Mouse (Mus musculus) liver, embryonic 12.5 days (tissue): ENCODE results near the gene Zfp94. TPM values are rescaled to one million over a fixed set of nuclear protein-coding genes. Genes with fewer than 3 reads are reported as not detected.

ENCODE experiments used
- ATAC-seq: fragments of 200-750 bp; cut with Nextera tagmentation; 2 replicates; pipeline ENCODE4 v1.8.0; 2017; ENCODE audit warnings: moderate number of reproducible peaks, mild to moderate bottlenecking, moderate library complexity
- H3K27ac ChIP-seq: fragments of 300-500 bp; sonication (generic); 2 replicates; pipeline ENCODE4 v1.5.1; 2016; ENCODE audit warnings: mild to moderate bottlenecking
- H3K27me3 ChIP-seq: fragments of 300-500 bp; sonication (generic); replicated peaks from 2 replicates; pipeline ENCODE4 v1.6.1; 2016; ENCODE audit warnings: mild to moderate bottlenecking, moderate library complexity
- H3K36me3 ChIP-seq: fragments of 300-500 bp; sonication (generic); 2 replicates; pipeline ENCODE4 v1.6.1; 2016; ENCODE audit warnings: mild to moderate bottlenecking, moderate library complexity
- H3K4me1 ChIP-seq: fragments of 300-500 bp; sonication (generic); 2 replicates; pipeline ENCODE4 v1.6.1; 2016
- H3K4me2 ChIP-seq: fragments of 300-500 bp; sonication (generic); 2 replicates; pipeline ENCODE4 v1.6.1; 2016; ENCODE audit warnings: mild to moderate bottlenecking, moderate library complexity
- H3K4me3 ChIP-seq: fragments of 300-500 bp; sonication (generic); 2 replicates; pipeline ENCODE4 v1.5.1; 2016; ENCODE audit warnings: mild to moderate bottlenecking, moderate library complexity
- H3K9ac ChIP-seq: fragments of 300-500 bp; sonication (generic); 2 replicates; pipeline ENCODE4 v1.6.1; 2016; ENCODE audit warnings: mild to moderate bottlenecking, moderate library complexity
- H3K9me3 ChIP-seq: fragments of 300-500 bp; sonication (generic); replicated peaks from 2 replicates; pipeline ENCODE4 v1.6.1; 2016; ENCODE audit warnings: mild to moderate bottlenecking, moderate library complexity
- WGBS: fragments of 180-500 bp; shearing (Covaris S2); methylation state at CpG from one replicate; pipeline ENCODE4 v1.1.7; 2016; ENCODE audit not compliant: insufficient replicate concordance; 5-methylcytosine and 5-hydroxymethylcytosine counted together
- polyA plus RNA-seq: library from polyadenylated mRNA; unstranded; fragments of >200 nt; fragmentation: Nextera tagmentation; extraction: Ambion mirVana; gene quantifications from 2 replicates; pipeline ENCODE4 v1.2.1, GENCODE M21; 2016

The Zfp94 gene
- polyA plus RNA-seq, 1 experiment from 2014 or later, result 3.6 TPM

DNA sequence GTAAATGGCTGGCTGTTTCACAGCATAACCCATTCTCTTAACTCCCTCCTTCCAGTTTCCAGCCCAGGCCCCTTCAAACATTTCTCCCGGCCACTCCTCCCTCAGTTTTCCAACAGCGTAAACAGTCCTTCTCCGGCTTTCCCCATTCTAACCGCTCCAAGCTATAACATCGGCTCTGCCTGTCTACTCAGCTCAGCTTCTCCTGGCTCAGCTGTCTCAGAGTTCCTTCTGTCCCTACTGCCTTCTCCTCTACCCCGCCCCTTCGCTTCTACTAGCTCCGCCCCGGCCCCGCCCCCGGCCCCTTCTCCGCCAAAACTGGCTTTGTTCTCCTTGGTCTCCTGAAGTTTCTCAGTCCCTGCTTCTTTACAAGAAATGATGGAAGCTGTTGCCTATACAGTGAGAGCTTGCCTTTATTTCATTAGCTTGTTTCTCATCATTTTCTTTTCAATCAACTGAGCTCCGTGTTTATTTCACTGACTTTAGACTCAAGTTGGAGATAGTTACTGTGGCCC is 15.6 kb downstream of the Zfp94 start, which contains the start of gene Zfp61:
Gene Zfp61 (minus strand): TSS at position 462 of the 512 bp plus-strand sequence.
- Histone ChIP-seq H3K9ac (peak within 1 kb of the TSS; percentile 76), H3K36me3 (peaks cover 36% of the 10 kb centered on the region), H3K27ac (peak within 1 kb of the TSS; percentile 72), H3K4me1 (peaks cover 25% of the 10 kb centered on the region), H3K27me3 (no peaks in the 10 kb centered on the region), H3K4me3 (peak within 1 kb of the TSS; percentile 74), H3K4me2 (peak within 1 kb of the TSS; percentile 96), H3K9me3 (no peaks in the 10 kb centered on the region)
- WGBS, result 2% methylated on average over 13 of the region's 13 CpGs
- peak; percentile 72 for ATAC-seq

DNA sequence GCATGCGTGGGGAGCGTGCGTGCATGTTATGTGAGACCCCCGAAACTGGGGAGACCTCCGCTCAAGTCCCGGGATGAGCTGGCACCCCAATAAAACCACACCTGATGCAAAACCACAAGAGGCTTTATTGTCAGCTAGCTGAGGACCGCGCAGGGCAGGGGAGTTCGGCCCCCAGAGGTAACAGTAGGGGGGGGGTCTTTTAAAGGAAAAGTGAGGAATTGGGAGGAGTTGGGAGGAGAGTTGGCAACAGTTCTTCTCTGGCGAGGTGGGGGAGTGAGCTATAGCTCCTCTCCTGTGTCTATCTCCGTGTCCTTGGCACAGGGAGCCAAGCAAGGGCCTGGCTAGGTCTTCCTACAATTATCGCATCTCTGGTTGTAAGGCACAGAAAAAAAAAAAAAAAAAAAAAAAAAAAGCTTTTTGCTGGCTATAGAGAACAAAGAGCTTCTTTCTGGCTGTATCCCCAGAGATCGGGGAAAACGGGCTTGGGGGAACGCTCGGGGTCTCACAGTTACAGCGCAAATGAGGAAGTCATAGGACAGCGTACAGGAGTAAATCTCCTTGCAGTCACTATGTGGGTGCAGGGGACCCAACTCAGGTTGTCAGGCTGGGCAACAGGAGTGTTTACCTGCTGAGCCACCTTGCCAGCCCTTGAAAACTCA is 16.5 kb downstream of the Zfp94 start:
- Histone ChIP-seq H3K27me3 (no peaks in the 10 kb centered on the region), H3K36me3 (peaks cover 41% of the 10 kb centered on the region), H3K4me3 (peak overlapping the region; percentile 74), H3K4me2 (peak overlapping the region; percentile 96), H3K4me1 (peaks cover 25% of the 10 kb centered on the region), H3K27ac (peak overlapping the region; percentile 72; the same call in 1 of the 2 replicates), H3K9me3 (no peaks in the 10 kb centered on the region), H3K9ac (peak overlapping the region; percentile 76)
- under 1% methylated on average over 18 of the region's 18 CpGs for WGBS
- peak; percentile 28; the same call in 1 of the 2 replicates for ATAC-seq

DNA sequence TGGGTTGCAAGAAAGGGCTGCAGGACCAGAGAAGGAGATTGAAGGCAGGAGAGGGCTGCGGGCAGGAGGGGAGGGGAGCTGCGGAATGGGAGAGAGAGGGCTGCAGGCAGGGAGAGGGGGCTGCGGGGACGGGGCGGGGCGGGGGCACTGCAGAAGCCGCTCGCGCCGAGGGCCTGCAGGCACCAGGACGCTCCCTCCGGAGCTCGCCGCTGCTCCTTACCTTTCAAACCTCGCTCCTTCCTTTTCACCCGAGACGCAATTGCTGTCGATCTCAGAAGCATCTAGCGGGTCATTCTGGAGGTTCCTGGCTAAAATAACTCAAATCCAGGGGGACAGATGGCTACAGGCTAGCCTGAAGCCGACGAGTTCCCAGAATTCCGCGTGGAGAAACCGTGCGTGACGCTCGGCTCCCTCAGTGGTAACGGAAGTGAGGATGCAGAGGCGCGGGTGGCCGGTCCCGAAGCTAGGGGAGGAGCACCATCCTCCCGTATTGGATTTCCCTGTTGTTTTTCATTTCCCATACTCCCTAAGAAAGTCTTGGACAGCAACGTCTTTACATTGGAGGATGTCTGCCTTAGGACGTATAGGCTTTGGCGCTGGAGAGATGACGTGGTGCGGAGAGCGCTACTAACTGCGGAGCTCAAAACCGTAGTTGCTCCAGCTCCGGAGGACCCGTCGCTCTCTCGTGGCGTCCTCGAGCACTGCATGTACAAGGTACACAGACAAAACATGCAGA is 17.3 kb downstream of the Zfp94 start:
- H3K36me3 ChIP-seq, result peaks cover 48% of the 10 kb centered on the region

DNA sequence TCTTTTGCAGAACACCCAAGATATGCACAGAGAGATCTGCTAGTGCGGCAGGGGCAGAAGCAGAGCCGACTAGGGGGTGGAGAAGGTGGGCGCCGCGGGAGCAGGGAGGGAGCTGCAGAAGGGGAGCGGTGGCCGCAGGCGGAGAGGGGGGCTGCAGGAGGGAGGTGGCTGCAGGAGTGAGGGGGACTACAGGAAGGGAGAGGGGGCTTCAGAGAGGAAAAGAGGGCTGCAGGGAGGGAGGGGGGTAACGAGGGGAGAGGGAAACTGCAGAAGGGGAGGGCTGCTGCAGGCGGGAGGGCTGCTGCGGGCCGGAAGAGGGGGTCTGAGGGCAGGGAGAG is 17.9 kb downstream of the Zfp94 start:
- peak overlapping the region; percentile 76 for H3K9ac ChIP-seq
- WGBS, result 4% methylated on average over 12 of the region's 12 CpGs
- peaks cover 54% of the 10 kb centered on the region for H3K36me3 ChIP-seq

More for the DNA sequence above, 17.3 kb downstream of the Zfp94 start:
- no peaks in the 10 kb centered on the region for H3K27me3 ChIP-seq
- H3K9me3 ChIP-seq, result no peaks in the 10 kb centered on the region
- H3K9ac ChIP-seq, result peak overlapping the region; percentile 76
- H3K27ac ChIP-seq, result peak overlapping the region; percentile 67
- under 1% methylated on average over 38 of the region's 47 CpGs for WGBS
- H3K4me2 ChIP-seq, result peak overlapping the region; percentile 96
- peak; percentile 84 for ATAC-seq
- peaks cover 25% of the 10 kb centered on the region for H3K4me1 ChIP-seq
- peak overlapping the region; percentile 74 for H3K4me3 ChIP-seq

DNA sequence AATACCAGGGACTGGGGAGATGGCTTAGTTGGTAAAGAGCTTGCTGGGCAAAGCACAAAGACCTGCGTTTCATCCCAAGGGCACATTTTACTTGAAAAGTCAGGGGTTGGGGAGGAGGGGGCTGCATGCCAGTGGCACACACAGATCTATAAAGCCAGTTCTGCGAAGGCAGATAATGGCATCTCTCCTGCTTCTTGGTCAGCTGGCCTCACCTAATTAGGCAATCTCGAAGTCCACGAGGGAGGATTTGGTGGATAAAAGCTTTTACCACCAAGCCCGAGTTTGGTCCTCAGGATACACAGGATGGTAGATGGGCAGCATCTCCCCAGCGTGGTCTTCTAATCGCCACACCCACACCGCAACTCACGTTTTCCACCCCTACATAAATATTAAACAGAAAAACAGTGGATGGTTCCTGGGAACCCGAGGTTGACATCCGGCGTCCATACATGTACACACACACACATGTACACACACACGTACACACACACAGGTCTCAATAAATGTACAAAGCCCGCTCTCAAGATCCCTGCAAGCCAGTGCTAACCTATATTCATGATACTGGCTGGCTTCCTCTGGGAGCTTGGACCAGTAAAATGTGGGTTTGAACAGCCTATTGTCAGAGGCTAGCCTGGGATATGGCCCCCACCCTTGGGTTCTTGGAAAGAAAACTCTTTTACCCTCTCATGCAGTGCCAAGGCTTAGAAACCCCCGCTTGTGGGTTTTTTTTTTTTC is 18.9 kb downstream of the Zfp94 start:
- H3K27me3 ChIP-seq, result no peaks in the 10 kb centered on the region
- no peak overlapping the region for H3K9ac ChIP-seq
- peaks cover 54% of the 10 kb centered on the region for H3K36me3 ChIP-seq
- H3K9me3 ChIP-seq, result no peaks in the 10 kb centered on the region
- 83% methylated on average over 15 of the region's 15 CpGs for WGBS
- H3K4me3 ChIP-seq, result no peak overlapping the region
- peaks cover 37% of the 10 kb centered on the region for H3K4me1 ChIP-seq
- no peak overlapping the region for H3K4me2 ChIP-seq
- no peak overlapping the region for H3K27ac ChIP-seq
- no peak for ATAC-seq

More for the DNA sequence above, 17.9 kb downstream of the Zfp94 start:
- H3K27ac ChIP-seq, result peak overlapping the region; percentile 67
- H3K27me3 ChIP-seq, result no peaks in the 10 kb centered on the region
- no peaks in the 10 kb centered on the region for H3K9me3 ChIP-seq
- peak overlapping the region; percentile 74 for H3K4me3 ChIP-seq
- H3K4me1 ChIP-seq, result peaks cover 30% of the 10 kb centered on the region
- H3K4me2 ChIP-seq, result peak overlapping the region; percentile 96
- no peak for ATAC-seq

DNA sequence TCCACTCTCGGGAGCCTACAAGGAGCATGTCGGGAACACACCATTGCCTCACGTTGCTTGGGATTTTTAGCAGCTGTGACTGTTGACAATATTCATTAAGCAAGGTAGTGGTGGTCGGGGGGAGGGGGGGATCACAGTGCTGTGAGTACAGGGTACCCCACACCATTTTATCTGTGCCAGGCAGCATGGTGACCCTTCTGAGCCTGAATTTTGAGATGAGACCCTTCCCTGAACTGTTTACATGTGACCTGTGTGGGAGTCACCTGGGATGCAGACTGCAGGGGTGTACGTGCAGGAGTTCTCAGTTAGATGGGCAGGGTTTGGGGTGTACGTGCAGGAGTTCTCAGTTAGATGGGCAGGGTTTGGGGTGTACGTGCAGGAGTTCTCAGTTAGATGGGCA is 20.1 kb downstream of the Zfp94 start:
- H3K4me2 ChIP-seq, result no peak overlapping the region
- no peak overlapping the region for H3K4me3 ChIP-seq
- H3K27me3 ChIP-seq, result no peaks in the 10 kb centered on the region
- peaks cover 37% of the 10 kb centered on the region for H3K4me1 ChIP-seq
- no peak for ATAC-seq
- no peaks in the 10 kb centered on the region for H3K9me3 ChIP-seq
- peaks cover 57% of the 10 kb centered on the region for H3K36me3 ChIP-seq
- WGBS, result 80% methylated on average over 7 of the region's 7 CpGs
- H3K27ac ChIP-seq, result no peak overlapping the region
- no peak overlapping the region for H3K9ac ChIP-seq

DNA sequence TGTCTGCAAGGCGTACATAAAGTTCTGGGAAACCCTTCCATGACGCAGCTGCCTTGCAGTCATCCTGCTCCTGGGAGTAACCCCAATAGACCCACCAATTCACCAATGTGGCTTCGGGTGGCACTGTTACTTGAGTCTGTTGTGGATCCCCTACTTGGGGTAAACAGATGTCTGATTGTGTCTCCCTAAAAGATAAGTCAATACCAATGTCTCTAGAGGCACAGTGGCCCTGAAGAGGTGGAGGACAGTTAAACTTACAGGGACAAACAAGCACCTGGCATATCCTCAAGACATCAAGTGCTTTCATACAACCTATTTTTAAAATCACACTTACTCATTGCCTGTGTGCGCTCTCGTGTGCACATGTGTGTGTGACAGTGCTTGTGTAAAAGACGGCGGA is 21.1 kb downstream of the Zfp94 start:
- Histone ChIP-seq H3K4me1 (peaks cover 29% of the 10 kb centered on the region), H3K27ac (no peak overlapping the region), H3K4me2 (no peak overlapping the region), H3K36me3 (peaks cover 67% of the 10 kb centered on the region), H3K27me3 (no peaks in the 10 kb centered on the region), H3K4me3 (no peak overlapping the region), H3K9ac (no peak overlapping the region), H3K9me3 (no peaks in the 10 kb centered on the region)
- 87% methylated on average over 7 of the region's 7 CpGs for WGBS
- ATAC-seq, result no peak

DNA sequence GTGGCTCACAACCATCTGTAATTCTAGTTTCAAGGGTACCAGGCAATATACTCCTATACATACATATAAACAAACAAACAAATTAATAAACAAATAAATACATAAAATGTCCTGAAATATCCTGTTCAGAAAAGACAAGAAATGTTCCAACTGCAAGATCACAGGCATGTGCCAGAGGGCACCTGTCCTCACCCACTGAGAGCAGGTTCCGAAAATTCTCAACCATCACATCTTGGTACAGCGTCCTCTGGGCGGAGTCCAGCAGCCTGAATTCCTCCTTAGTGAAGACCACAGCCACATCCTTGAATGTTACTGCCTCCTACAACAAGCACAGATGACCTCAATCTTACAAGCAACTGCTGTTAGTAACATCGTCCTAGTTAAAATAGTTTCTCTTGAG is 21.7 kb downstream of the Zfp94 start:
- Histone ChIP-seq H3K4me3 (no peak overlapping the region), H3K36me3 (peaks cover 73% of the 10 kb centered on the region), H3K9ac (no peak overlapping the region), H3K27me3 (no peaks in the 10 kb centered on the region), H3K9me3 (no peaks in the 10 kb centered on the region), H3K27ac (no peak overlapping the region), H3K4me1 (peaks cover 24% of the 10 kb centered on the region), H3K4me2 (no peak overlapping the region)
- 88% methylated on average over 4 of the region's 4 CpGs for WGBS
- no peak for ATAC-seq

DNA sequence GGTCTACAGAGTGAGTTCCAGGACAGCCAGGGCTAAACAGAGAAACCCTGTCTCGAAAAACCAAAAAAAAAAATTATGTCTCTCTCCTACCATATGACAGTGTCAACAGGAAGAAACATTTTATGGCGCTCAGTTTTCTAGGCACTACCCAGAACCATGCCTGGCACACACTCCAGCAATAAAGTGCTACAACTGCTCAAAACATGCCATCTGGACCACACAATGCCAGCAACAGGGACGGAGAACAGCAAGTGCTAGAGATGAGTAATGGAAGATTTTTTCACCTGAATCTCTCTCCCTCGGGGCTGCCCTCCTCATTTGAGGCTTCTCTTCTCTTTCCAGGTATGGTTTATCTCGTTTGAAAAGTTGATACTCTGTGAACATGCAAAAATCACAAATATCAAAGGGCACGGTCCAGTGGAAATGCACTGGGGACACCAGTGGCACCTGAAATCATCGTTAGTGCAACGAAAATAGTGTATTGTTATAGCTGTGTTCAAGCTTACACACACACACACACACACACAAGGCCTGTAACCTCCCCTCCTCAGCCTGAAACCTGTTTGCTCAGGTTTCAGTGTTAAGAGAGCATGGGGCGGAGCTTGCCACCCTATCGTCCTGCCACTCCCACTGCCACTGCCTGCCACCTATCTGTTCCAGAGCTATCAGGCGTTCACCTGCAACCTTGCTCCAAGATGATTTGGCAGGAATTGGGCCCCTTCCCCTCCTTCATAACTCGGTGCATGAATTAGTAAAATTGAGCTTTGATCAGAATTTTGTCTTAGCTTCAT is 23.2 kb downstream of the Zfp94 start:
- no peak overlapping the region for H3K4me3 ChIP-seq
- H3K36me3 ChIP-seq, result peaks cover 76% of the 10 kb centered on the region
- ATAC-seq, result peak; percentile 71
- no peaks in the 10 kb centered on the region for H3K27me3 ChIP-seq
- H3K4me1 ChIP-seq, result peaks cover 15% of the 10 kb centered on the region
- WGBS, result 74% methylated on average over 12 of the region's 12 CpGs
- no peaks in the 10 kb centered on the region for H3K9me3 ChIP-seq
- H3K27ac ChIP-seq, result no peak overlapping the region
- H3K9ac ChIP-seq, result peak overlapping the region; percentile 27; the same call in 1 of the 2 replicates
- peak overlapping the region; percentile 13; the same call in 1 of the 2 replicates for H3K4me2 ChIP-seq

DNA sequence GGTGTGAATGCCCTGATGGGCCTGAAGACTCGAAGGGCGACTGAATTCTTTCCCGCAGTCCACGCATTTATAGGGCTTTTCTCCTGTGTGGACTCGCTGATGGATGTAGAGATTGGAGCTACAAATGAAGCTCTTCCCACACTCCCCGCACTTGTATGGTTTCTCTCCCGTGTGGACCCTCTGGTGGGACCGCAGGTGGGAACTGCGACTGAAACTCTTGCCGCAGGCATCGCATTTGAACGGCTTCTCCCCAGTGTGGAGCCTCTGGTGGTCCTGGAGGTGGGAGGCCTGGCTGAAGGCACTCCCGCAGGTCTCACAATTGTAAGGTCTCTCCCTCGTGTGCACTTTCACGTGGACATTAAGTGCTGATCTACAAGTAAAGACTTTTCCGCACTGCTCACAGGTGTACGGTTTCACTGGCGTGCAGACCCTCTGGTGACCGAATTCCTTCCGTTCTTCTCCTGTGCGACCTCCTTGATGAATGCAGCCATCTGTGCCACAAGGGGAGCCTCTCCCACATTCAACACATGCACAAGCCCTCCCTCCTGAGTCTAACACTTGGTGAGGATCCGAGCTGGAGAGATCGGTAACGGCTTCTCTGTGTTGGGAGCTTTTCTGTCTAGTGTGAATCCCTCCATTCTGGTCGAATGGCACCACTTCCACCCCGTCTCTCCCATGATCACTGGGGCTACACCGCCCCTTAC is 24.9 kb downstream of the Zfp94 start:
- H3K4me3 ChIP-seq, result no peak overlapping the region
- no peak overlapping the region for H3K9ac ChIP-seq
- no peak for ATAC-seq
- H3K27ac ChIP-seq, result no peak overlapping the region
- peaks cover 69% of the 10 kb centered on the region for H3K36me3 ChIP-seq
- H3K4me1 ChIP-seq, result peaks cover 12% of the 10 kb centered on the region
- H3K9me3 ChIP-seq, result no peaks in the 10 kb centered on the region
- no peak overlapping the region for H3K4me2 ChIP-seq
- 81% methylated on average over 27 of the region's 27 CpGs for WGBS
- no peaks in the 10 kb centered on the region for H3K27me3 ChIP-seq
